Mouse (Mus musculus) naive thymus-derived CD4-positive, alpha-beta T cell, adult 2 months (primary cell): ENCODE data around the gene Myo1b.

Experiments used
- DNase-seq: peaks from one replicate; pipeline ENCODE4 v3.0.0-alpha.2; 2011; ENCODE audit warnings: low read depth

Myo1b gene

GRCm38 (mm10) chr1:51915576-51916156 is at the start of gene Myo1b:
Gene Myo1b, minus strand, starts transcription at chr1:51916071.
- no peak for DNase-seq

DNA sequence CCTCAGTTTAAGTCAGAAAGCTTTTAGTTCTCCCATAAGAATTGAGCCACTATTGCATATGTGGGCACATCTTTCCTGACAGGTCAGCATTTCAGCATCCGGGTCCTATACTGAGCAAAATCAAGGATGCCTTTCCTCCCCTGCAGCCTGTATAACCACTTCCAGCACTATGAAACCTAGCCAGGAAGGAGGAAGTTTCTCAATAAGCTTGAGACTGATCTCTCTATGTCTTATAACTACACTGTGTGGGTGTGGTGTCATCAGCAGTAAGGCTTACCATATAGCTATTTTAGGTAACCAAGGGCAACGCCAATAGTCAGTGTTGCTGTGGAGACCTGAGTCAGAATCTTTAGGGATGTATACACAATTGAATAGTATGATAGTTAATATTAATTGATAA is 48.8 kb upstream of the Myo1b start:
- no peak for DNase-seq

GRCm38 (mm10) chr1:51947116-51947515 is 31.2 kb upstream of the Myo1b start:
- no peak for DNase-seq

DNA sequence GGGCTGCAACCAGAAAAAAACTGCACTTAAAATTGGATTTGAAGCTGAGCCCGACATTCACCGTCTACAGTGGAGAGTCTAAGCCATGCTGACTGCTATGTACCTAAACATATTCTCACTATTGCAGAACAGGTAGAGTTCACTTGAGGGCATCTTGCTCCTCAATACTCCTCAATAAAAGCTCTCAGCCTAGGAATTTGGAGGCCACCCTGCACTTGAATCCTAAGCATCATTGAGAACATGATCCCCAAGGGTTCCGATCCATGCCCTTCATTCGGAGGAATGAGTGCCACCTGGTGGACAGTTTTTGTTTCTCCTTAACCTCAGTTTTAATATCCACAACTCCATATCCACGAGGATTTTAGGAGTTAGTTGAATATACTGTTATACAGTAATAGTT is 28.9 kb upstream of the Myo1b start:
- DNase-seq: peak; percentile 54

DNA sequence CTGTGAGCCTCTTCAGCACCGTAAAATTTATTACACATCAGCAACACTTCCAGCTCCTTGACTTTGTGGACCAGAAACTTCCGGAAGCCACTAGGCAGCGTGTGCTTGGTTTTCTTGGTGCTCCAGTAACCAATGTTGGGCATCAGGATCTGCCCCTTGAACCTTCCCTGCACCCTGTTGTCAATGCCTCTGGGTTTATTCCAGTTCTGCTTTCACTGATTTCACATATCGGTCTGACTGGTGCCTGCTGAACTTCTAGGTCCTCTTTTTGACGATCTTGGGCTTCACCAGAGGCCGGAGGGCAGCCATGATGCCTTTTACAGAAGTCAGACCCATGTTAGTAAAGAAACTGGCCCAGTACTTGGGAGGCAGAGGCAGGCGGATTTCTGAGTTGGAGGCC is 22.5 kb upstream of the Myo1b start:
- no peak for DNase-seq

DNA sequence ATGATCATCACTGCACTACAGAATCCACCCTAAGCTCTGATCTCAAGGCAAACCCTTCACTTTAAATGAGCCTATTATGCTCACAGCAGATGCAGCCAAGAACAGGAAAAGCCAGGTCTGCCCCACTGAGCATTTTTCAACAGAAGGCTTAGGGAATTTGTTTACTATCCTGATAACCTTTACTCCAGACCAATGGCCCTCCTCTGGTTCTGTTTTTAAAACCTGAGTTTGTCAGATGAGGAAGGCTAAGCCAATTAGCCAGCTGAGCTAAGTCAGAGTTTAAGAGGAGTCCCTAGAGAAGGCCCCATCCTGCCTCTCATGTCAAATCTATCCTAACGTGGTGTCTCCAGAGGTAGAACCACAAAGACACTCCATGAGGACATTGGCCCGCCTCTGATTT is 19.1 kb upstream of the Myo1b start:
- no peak for DNase-seq

- peak; percentile 59 for DNase-seq
Observed at GRCm38 (mm10) chr1:51934176-51934924, 18.5 kb upstream of the Myo1b start.

DNA sequence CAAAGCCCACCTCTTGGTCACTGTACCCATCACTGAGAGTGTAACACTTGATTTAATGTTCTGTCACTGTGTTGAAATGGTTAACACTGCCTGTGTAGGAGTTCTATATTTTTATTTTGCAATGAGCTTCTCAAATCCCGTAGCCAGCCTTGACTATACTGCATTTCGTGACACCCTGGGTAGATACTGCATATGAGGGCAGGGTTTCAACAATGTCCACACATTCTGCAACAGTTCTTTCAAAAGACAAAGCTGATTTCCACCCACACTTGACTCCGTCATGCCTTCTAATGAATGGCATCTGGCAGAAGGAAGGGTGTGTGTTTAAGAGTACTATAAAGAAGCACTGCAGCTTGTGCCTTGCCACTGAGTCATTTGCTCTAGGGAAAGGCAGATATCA is 17.0 kb upstream of the Myo1b start:
- DNase-seq: no peak

DNA sequence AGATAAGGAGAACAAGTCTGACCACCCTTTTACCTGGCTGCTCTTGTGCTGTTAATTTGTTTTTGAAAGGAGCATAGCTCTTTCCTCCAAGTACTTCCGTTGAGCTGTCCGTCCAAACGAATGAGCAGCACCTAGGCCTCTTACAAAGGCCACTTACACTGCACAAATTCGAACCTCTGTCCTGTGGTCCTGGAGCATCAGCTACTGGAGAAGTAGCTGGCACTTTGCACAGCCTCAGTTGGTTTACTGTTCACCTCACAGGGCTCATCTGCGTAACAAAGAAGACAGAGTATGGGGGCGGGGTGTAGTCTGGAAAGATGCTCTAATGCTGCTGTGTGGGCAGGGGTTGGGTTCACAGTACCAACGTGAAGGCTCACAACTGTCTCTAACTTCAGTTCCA is 15.7 kb upstream of the Myo1b start:
- DNase-seq: no peak

DNA sequence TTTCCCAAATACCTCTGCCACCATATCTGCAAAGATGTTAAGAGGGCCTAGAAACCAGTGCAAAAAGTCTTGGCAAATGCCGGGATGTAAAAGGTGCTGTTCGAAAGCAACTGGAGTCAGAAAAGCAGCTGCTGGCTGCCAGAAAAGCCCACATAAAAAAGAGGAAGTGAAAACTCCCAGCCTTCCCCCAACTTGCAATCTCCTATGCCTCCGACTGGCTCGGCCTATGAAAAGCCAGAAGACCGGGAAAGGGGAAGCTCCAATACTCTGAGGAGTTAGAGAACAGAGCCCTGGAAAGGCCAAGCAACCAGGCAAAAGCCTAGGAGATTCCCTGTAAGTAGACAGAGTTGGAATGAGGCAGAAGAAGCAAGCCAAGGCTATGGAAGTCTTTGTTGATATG is 14.7 kb upstream of the Myo1b start:
- DNase-seq: no peak

DNA sequence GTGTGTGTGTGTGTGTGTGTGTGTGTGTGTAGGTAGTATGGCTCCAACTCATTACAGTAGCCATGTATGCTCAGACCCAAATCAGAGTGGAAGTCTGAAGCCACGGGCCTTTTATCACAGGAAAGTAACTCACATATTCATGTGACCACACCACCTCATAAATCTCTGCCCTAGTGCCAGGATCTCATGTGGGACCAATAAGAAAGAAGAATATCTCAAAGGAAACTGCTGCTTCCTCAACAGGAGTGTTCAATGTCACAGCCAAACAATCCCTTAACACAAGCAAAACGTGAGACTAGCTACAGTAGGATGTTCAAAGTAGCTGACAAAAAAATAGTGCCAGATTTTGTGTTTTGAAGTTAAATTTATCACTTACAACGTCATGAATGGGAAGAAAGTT is 13.7 kb upstream of the Myo1b start:
- DNase-seq: no peak

- DNase-seq: no peak
Observed at GRCm38 (mm10) chr1:51922820-51923219, 6.9 kb upstream of the Myo1b start.

- DNase-seq: no peak
Observed at GRCm38 (mm10) chr1:51916276-51916675, 405 bp upstream of the Myo1b start.

GRCm38 (mm10) chr1:51915051-51915575 is 758 bp downstream of the Myo1b start:
- no peak for DNase-seq

- no peak for DNase-seq
Observed at GRCm38 (mm10) chr1:51914095-51914494, 1.8 kb downstream of the Myo1b start.

- no peak for DNase-seq
Observed at GRCm38 (mm10) chr1:51913071-51913814, 2.6 kb downstream of the Myo1b start.

GRCm38 (mm10) chr1:51911331-51911730 is 4.5 kb downstream of the Myo1b start:
- DNase-seq: no peak

DNA sequence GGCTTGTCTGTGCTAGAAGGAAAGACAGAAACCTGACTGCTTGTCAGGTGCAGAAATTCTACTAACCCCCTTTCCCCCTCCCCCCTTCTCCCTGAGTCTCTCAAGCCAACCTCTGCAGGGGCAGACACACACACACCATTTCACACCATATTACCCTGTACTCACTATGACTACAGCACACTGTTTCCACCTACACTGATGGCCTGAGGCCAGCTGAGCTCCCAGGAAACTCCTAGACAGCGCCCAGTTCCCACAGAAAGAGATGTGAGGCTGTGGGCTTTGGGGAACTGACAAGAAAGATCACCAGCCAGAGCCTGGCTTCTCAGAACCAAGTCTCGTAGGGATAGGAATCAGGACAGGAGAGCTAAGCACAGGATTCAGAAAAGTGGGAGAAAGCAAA is 6.7 kb downstream of the Myo1b start:
- no peak for DNase-seq

DNA sequence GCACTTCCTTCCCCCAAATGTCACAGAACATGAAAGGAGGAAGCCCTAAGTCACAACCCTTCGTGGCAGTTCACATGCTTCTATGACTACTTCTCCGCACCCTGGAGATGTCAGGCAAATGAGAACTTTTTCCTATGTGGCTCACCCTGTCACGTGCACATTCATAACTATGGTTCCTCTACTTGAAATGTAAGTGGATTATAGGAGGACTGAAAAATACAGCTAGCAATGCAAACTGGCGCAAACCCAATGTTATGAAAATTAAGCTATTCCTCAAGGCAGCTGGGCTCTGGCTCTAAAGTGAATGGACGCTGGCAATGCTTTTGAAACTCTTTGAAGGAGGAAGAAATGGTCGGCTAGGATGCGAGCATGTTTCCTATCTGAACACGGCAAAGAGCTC is 8.1 kb downstream of the Myo1b start:
- DNase-seq: no peak

DNA sequence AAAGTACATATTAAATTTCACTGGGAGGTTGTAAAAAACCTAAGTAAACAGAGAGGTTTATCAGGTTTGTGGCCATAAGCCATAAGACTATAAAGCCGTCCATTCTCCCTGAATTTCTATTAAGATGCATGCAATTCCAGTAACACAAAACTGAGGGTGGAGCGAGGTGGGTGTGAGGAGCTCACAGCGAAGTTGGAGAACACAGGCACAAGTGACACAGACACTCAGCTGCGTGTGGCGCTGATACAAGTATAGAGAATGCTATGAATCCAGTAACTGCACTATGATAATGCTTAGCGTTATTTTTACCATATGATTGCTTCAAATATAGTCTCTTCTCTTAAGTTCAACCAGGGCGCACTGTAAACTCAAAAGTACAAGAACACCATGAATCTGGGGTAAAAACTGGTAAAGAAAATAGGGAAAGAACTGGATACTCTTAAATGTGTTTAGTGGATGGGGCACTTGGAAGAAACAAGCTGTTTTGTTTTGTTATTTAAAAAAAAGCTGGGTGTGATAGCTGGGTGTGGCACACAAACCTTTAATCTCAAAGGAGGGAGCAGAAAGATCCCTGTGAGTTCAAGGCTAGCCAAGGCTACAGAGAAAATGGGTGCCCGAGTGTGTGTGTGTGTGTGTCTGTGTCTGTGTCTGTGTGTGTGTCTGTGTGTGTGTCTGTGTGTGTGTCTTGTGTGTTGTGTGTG is 9.5 kb downstream of the Myo1b start:
- DNase-seq: no peak

- DNase-seq: no peak
Observed at GRCm38 (mm10) chr1:51905073-51905472, 10.8 kb downstream of the Myo1b start.

- no peak for DNase-seq
Observed at GRCm38 (mm10) chr1:51897160-51897572, 18.7 kb downstream of the Myo1b start.
